Mouse (Mus musculus) heart, embryonic 10.5 days (tissue): Measurements from ENCODE around the gene Cd5l. TPM values are rescaled to one million over a fixed set of nuclear protein-coding genes. Genes with fewer than 3 reads are reported as not detected.
"Not testable (repeated sequence)": the region's sequence is repeated elsewhere in the genome, so short reads cannot be mapped to it uniquely, and the experiment has no call there.

Source experiments
- DNase-seq: peaks from one replicate; pipeline ENCODE4 v3.0.0-alpha.2; 2017; ENCODE audit warnings: low spot score
- H3K27ac ChIP-seq: fragments of 300-500 bp; sonication (generic); 2 replicates; pipeline ENCODE4 v1.5.1; 2016; ENCODE audit warnings: mild to moderate bottlenecking
- H3K27me3 ChIP-seq: fragments of 300-500 bp; sonication (generic); 2 replicates; pipeline ENCODE4 v1.6.1; 2016; ENCODE audit warnings: mild to moderate bottlenecking; ENCODE audit not compliant: poor library complexity, insufficient read depth, severe bottlenecking
- H3K36me3 ChIP-seq: fragments of 300-500 bp; sonication (generic); 2 replicates; pipeline ENCODE4 v1.6.1; 2016; ENCODE audit warnings: mild to moderate bottlenecking, moderate library complexity
- H3K4me1 ChIP-seq: fragments of 300-500 bp; sonication (generic); 2 replicates; pipeline ENCODE4 v1.6.1; 2016; ENCODE audit warnings: mild to moderate bottlenecking
- H3K4me3 ChIP-seq: fragments of 300-500 bp; sonication (generic); 2 replicates; pipeline ENCODE4 v1.5.1; 2016; ENCODE audit warnings: mild to moderate bottlenecking, moderate library complexity
- H3K9me3 ChIP-seq: fragments of 300-500 bp; sonication (generic); 2 replicates; pipeline ENCODE4 v1.6.1; 2016; ENCODE audit warnings: mild to moderate bottlenecking, moderate library complexity
- WGBS: fragments of 180-500 bp; shearing (Covaris S2); methylation state at CpG from one replicate; pipeline ENCODE4 v1.1.7; 2016; 5-methylcytosine and 5-hydroxymethylcytosine counted together
- polyA plus RNA-seq: library from polyadenylated mRNA; unstranded; fragments of >200 nt; fragmentation: Nextera tagmentation; extraction: Ambion mirVana; gene quantifications from 2 replicates; pipeline ENCODE4 v1.2.1, GENCODE M21; 2016

Cd5l gene
- not detected in 2 replicates for polyA plus RNA-seq

GRCm38 (mm10) chr3:87357581-87357980, at the start of gene Cd5l:
TSS of gene Cd5l (plus strand) at chr3:87357881.
- no peaks in the 10 kb centered on the region for H3K27me3 ChIP-seq

GRCm38 (mm10) chr3:87309922-87310321, 47.8 kb upstream of the Cd5l start:
- Histone ChIP-seq H3K27ac (no peak overlapping the region), H3K36me3 (no peaks in the 10 kb centered on the region), H3K4me3 (no peak overlapping the region), H3K4me1 (no peaks in the 10 kb centered on the region), H3K27me3 (no peaks in the 10 kb centered on the region), H3K9me3 (no peaks in the 10 kb centered on the region)
- WGBS = 67% methylated on average over 2 of the region's 2 CpGs
- DNase-seq = no peak

More at GRCm38 (mm10) chr3:87357581-87357980, at the start of gene Cd5l:
- no peak within 1 kb of the TSS for H3K4me3 ChIP-seq
- no peaks in the 10 kb centered on the region for H3K4me1 ChIP-seq
- H3K36me3 ChIP-seq = no peaks in the 10 kb centered on the region
- DNase-seq = no peak
- no peaks in the 10 kb centered on the region for H3K9me3 ChIP-seq
- H3K27ac ChIP-seq = no peak within 1 kb of the TSS

GRCm38 (mm10) chr3:87322557-87322956, 35.1 kb upstream of the Cd5l start:
- H3K4me1 ChIP-seq = no peaks in the 10 kb centered on the region
- 42% methylated on average over 4 of the region's 4 CpGs for WGBS
- no peak for DNase-seq
- no peaks in the 10 kb centered on the region for H3K27me3 ChIP-seq
- no peaks in the 10 kb centered on the region for H3K36me3 ChIP-seq
- no peak overlapping the region for H3K27ac ChIP-seq
- H3K9me3 ChIP-seq = no peaks in the 10 kb centered on the region
- no peak overlapping the region for H3K4me3 ChIP-seq

- no peak for DNase-seq
- no peaks in the 10 kb centered on the region for H3K36me3 ChIP-seq
- no peaks in the 10 kb centered on the region for H3K4me1 ChIP-seq
- H3K4me3 ChIP-seq = no peak overlapping the region
- no peak overlapping the region for H3K27ac ChIP-seq
- H3K9me3 ChIP-seq = no peaks in the 10 kb centered on the region
- H3K27me3 ChIP-seq = no peaks in the 10 kb centered on the region
- 11% methylated on average over 3 of the region's 3 CpGs for WGBS
Measured at GRCm38 (mm10) chr3:87323778-87324177, 33.9 kb upstream of the Cd5l start.

- Histone ChIP-seq H3K4me3 (no peak overlapping the region), H3K4me1 (no peaks in the 10 kb centered on the region), H3K27ac (no peak overlapping the region), H3K36me3 (no peaks in the 10 kb centered on the region), H3K9me3 (no peaks in the 10 kb centered on the region), H3K27me3 (peaks cover 4% of the 10 kb centered on the region; the same call in 1 of the 2 replicates)
- 75% methylated on average over 5 of the region's 5 CpGs for WGBS
- DNase-seq = no peak
Measured at GRCm38 (mm10) chr3:87337899-87338298, 19.8 kb upstream of the Cd5l start.

GRCm38 (mm10) chr3:87350992-87351391, 6.7 kb upstream of the Cd5l start:
- DNase-seq, H3K9me3 ChIP-seq, H3K27ac ChIP-seq, H3K36me3 ChIP-seq, H3K27me3 ChIP-seq, H3K4me1 ChIP-seq, H3K4me3 ChIP-seq: not testable (repeated sequence)
- WGBS = 82% methylated on average over 2 of the region's 2 CpGs

DNA sequence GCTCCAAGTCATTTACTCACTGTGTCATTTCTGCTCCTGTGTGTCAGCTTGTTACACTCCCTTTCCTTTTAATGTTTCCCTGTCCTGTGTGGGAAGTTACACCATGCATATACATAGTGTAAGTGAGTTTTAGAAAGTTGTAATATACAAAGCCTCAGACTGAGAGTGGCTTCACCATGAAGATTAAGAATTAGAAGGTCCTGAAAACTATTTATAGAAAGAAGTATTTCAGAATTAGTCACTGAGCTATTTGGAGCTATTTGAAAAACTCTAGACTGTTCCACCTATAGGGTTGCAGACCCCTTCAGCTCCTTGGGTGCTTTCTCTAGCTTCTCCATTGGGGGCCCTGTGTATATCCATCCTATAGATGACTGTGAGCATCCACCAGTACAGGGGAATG, 1.5 kb downstream of the Cd5l start:
- Histone ChIP-seq H3K27me3 (no peaks in the 10 kb centered on the region), H3K27ac (no peak overlapping the region), H3K4me3 (no peak overlapping the region), H3K36me3 (no peaks in the 10 kb centered on the region), H3K9me3 (no peaks in the 10 kb centered on the region), H3K4me1 (no peaks in the 10 kb centered on the region)
- no peak for DNase-seq

GRCm38 (mm10) chr3:87360466-87360865, 2.8 kb downstream of the Cd5l start:
- Histone ChIP-seq H3K27me3 (peaks cover under 1% of the 10 kb centered on the region; the same call in 1 of the 2 replicates), H3K27ac (no peak overlapping the region), H3K4me3 (no peak overlapping the region), H3K9me3 (no peaks in the 10 kb centered on the region), H3K36me3 (no peaks in the 10 kb centered on the region), H3K4me1 (no peaks in the 10 kb centered on the region)
- WGBS = 83% methylated on average over 6 of the region's 6 CpGs
- DNase-seq = no peak

- Histone ChIP-seq H3K4me1 (no peaks in the 10 kb centered on the region), H3K9me3 (no peaks in the 10 kb centered on the region), H3K36me3 (no peaks in the 10 kb centered on the region), H3K4me3 (no peak overlapping the region), H3K27ac (no peak overlapping the region), H3K27me3 (peaks cover 4% of the 10 kb centered on the region; the same call in 1 of the 2 replicates)
- 87% methylated on average over 14 of the region's 14 CpGs for WGBS
- peak; percentile 70 for DNase-seq
Measured at GRCm38 (mm10) chr3:87365691-87366090, 8.0 kb downstream of the Cd5l start.

GRCm38 (mm10) chr3:87367511-87367910, 9.8 kb downstream of the Cd5l start:
- no peak overlapping the region for H3K27ac ChIP-seq
- no peaks in the 10 kb centered on the region for H3K36me3 ChIP-seq
- WGBS = 80% methylated on average over 10 of the region's 10 CpGs

GRCm38 (mm10) chr3:87369181-87369580, 11.5 kb downstream of the Cd5l start:
- whole genome bisulfite sequencing = 72% methylated on average over 5 of the region's 5 CpGs
- peaks cover 4% of the 10 kb centered on the region; the same call in 1 of the 2 replicates for H3K27me3 ChIP-seq
- no peaks in the 10 kb centered on the region for H3K4me1 ChIP-seq
- DNase-seq = peak; percentile 43
- H3K36me3 ChIP-seq = no peaks in the 10 kb centered on the region
- no peak overlapping the region for H3K4me3 ChIP-seq
- H3K9me3 ChIP-seq = no peaks in the 10 kb centered on the region
- no peak overlapping the region for H3K27ac ChIP-seq

More at GRCm38 (mm10) chr3:87367511-87367910, 9.8 kb downstream of the Cd5l start:
- Histone ChIP-seq H3K27me3 (peaks cover 4% of the 10 kb centered on the region; the same call in 1 of the 2 replicates), H3K9me3 (no peaks in the 10 kb centered on the region), H3K4me3 (no peak overlapping the region), H3K4me1 (no peaks in the 10 kb centered on the region)
- peak; percentile 66 for DNase-seq

DNA sequence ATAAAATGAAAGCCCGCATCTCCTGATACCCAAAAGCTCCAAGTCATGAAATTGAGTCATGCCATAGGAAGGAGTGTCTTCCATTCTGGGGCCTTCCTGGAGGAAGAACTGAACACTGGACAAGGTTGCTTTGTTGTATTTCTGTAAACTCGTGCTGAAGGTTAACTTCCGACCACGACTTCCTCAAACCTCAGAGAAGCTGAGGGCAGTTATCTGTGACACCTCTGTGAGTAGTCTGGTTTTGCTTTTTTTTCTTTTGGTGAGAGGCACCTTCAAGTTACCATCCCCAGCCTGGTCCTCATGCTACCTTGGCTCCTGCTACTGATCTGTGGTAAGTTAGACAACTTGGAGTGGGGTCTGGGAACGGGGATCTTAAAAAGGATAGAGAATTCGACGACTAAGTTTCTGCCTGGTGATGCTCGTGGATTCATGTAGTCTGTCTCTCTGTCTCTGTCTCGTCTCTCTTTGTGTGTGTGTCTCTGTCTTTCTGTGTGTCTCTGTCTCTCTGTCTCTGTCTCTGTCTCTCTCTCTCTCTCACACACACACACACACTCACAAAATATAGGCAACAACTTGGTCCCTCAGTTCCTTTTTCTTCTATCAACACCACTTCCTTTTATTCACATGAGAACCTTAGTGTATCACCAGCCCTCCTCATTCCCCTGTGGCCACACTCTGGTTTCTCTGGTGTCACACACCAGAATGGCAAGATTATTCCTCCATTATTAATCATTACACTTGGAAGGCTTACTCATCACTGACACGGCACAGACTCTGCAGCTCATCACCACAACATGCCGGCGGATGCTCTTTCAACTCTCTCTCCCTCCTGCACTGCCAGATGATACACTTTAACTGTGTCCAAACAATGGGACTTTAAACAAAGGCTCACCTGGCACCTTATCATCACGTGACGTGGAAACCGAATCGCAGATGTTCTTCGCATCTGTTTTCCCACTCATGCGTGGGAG, 18.8 kb downstream of the Cd5l start, which contains the start of gene Fcrl1:
Gene Fcrl1 (plus strand): TSS at position 193 of the 971 bp plus-strand sequence.
- H3K27ac ChIP-seq = no peak within 1 kb of the TSS
- 78% methylated on average over 18 of the region's 18 CpGs for WGBS

GRCm38 (mm10) chr3:87377228-87377627, 19.5 kb downstream of the Cd5l start:
- H3K4me1 ChIP-seq = 0 out of 2 replicates have a peak, but pooled peaks cover 5% of the 10 kb centered on the region
- WGBS = 61% methylated on average over 3 of the region's 3 CpGs
- no peaks in the 10 kb centered on the region for H3K9me3 ChIP-seq
- no peak overlapping the region for H3K4me3 ChIP-seq
- no peaks in the 10 kb centered on the region for H3K36me3 ChIP-seq
- H3K27ac ChIP-seq = no peak overlapping the region
- no peaks in the 10 kb centered on the region for H3K27me3 ChIP-seq
- peak; percentile 19 for DNase-seq

More for the DNA sequence above, 18.8 kb downstream of the Cd5l start, which contains the start of gene Fcrl1:
- Histone ChIP-seq H3K4me3 (no peak within 1 kb of the TSS), H3K9me3 (no peaks in the 10 kb centered on the region), H3K4me1 (0 out of 2 replicates have a peak, but pooled peaks cover 5% of the 10 kb centered on the region), H3K36me3 (no peaks in the 10 kb centered on the region), H3K27me3 (no peaks in the 10 kb centered on the region)
- DNase-seq = peak; percentile 50
